Mouse (Mus musculus) CH12.LX (cell line): ENCODE measurements around the gene Cilp2. TPM values are rescaled to one million over a fixed set of nuclear protein-coding genes. Genes with fewer than 3 reads are reported as not detected.

Experiments
- DNase-seq: peaks from one replicate; pipeline ENCODE4 v3.0.0-alpha.2; 2013; ENCODE audit errors: extremely low read depth
- H3K27ac ChIP-seq: 2 replicates; pipeline ENCODE4 v1.5.1; 2012; ENCODE audit warnings: low read depth, mild to moderate bottlenecking, control low read depth, moderate library complexity; ENCODE audit not compliant: insufficient read depth
- H3K27me3 ChIP-seq: replicated peaks from 2 replicates; pipeline ENCODE3; 2012; ENCODE audit warnings: inconsistent platforms
- H3K36me3 ChIP-seq, 2 experiments: replicated peaks in 1 of 2; 2 replicates each; pipeline versions ENCODE3 to v1.6.1; 2012; ENCODE audit warnings: inconsistent platforms in 1 of 2, low read length in 1 of 2, mild to moderate bottlenecking in 1 of 2, mixed read lengths in 1 of 2, moderate library complexity in 1 of 2; ENCODE audit not compliant: control insufficient read depth in 1 of 2, insufficient read depth in 1 of 2
- H3K4me1 ChIP-seq, 2 experiments: 2 replicates each; pipeline ENCODE4 v1.6.1; 2012; ENCODE audit warnings: inconsistent platforms in 1 of 2, moderate library complexity in 1 of 2; ENCODE audit not compliant: insufficient read depth in 2 of 2, control insufficient read depth in 1 of 2
- H3K4me2 ChIP-seq: 2 replicates; pipeline ENCODE4 v1.6.1; 2012; ENCODE audit warnings: low read depth, mild to moderate bottlenecking, control low read depth; ENCODE audit not compliant: poor library complexity, insufficient read depth, severe bottlenecking
- H3K4me3 ChIP-seq, 3 experiments: fragments of 150-350 bp in 1 of 3; sonication (generic) in 1 of 3; replicated peaks in 1 of 3; 2 replicates each; pipeline versions ENCODE3 to v1.5.1; 2011 to 2012; ENCODE audit warnings: low read depth in 2 of 3, low read length in 2 of 3, mild to moderate bottlenecking in 2 of 3, moderate library complexity in 2 of 3, control low read depth in 1 of 3, improper control_type of control experiment in 1 of 3, inconsistent platforms in 1 of 3, mixed read lengths in 1 of 3; ENCODE audit not compliant: poor library complexity in 1 of 3
- H3K79me2 ChIP-seq: replicated peaks from 2 replicates; pipeline ENCODE4 v1.6.1; 2012; ENCODE audit warnings: mild to moderate bottlenecking, moderate library complexity; ENCODE audit not compliant: control insufficient read depth, poor library complexity, insufficient read depth, severe bottlenecking; ENCODE audit errors: extremely low read depth
- H3K9ac ChIP-seq: 2 replicates; pipeline ENCODE4 v1.6.1; 2012; ENCODE audit warnings: low read depth, mild to moderate bottlenecking, control low read depth, moderate library complexity; ENCODE audit not compliant: insufficient read depth
- H3K9me3 ChIP-seq: replicated peaks from 2 replicates; pipeline ENCODE3; 2012; ENCODE audit warnings: low read length, inconsistent platforms, mixed read lengths
- BHLHE40 ChIP-seq: IDR thresholded peaks from 2 replicates; pipeline ENCODE4 v1.6.1; 2011; ENCODE audit warnings: mild to moderate bottlenecking, low read depth, low read length, improper control_type of control experiment
- CHD1 ChIP-seq: IDR thresholded peaks from 2 replicates; pipeline ENCODE4 v1.6.1; 2012; ENCODE audit warnings: low read depth, low read length, improper control_type of control experiment, inconsistent platforms
- CTCF ChIP-seq, 2 experiments: IDR thresholded peaks in 1 of 2; conservative IDR thresholded peaks in 1 of 2; 2 replicates each; pipeline ENCODE4 v1.5.1; 2011 to 2012; ENCODE audit warnings: low read depth in 2 of 2, low read length in 2 of 2, improper control_type of control experiment in 1 of 2, inconsistent platforms in 1 of 2, mild to moderate bottlenecking in 1 of 2, moderate library complexity in 1 of 2
- E2F4 ChIP-seq: IDR thresholded peaks from 2 replicates; pipeline ENCODE4 v1.6.1; 2011; ENCODE audit warnings: low read depth, low read length, improper control_type of control experiment; ENCODE audit not compliant: insufficient replicate concordance
- IRF4 ChIP-seq: IDR thresholded peaks from 2 replicates; pipeline ENCODE4 v1.6.1; 2014; ENCODE audit warnings: low read depth, mild to moderate bottlenecking, inconsistent platforms, low read length, improper control_type of control experiment
- MAFK ChIP-seq: IDR thresholded peaks from 2 replicates; pipeline ENCODE4 v1.6.1; 2011; ENCODE audit warnings: low read length, improper control_type of control experiment; ENCODE audit not compliant: insufficient replicate concordance
- MEF2A ChIP-seq: IDR thresholded peaks from 2 replicates; pipeline ENCODE4 v1.6.1; 2014; ENCODE audit warnings: low read depth, mild to moderate bottlenecking, inconsistent platforms, low read length, improper control_type of control experiment, borderline replicate concordance
- MXI1 ChIP-seq: IDR thresholded peaks from 2 replicates; pipeline ENCODE4 v1.6.1; 2011; ENCODE audit warnings: mild to moderate bottlenecking, low read depth, low read length, improper control_type of control experiment
- MYC ChIP-seq: IDR thresholded peaks from 2 replicates; pipeline ENCODE4 v1.6.1; 2011; ENCODE audit warnings: low read depth, mild to moderate bottlenecking, improper control_type of control experiment, low read length
- NELFE ChIP-seq: IDR thresholded peaks from 2 replicates; pipeline ENCODE4 v1.6.1; 2011; ENCODE audit warnings: low read depth, low read length, improper control_type of control experiment
- NRF1 ChIP-seq: IDR thresholded peaks from 2 replicates; pipeline ENCODE4 v1.6.1; 2014; ENCODE audit warnings: low read depth, mild to moderate bottlenecking, inconsistent platforms, low read length, improper control_type of control experiment, moderate library complexity
- POLR2AphosphoS2 ChIP-seq: IDR thresholded peaks from 2 replicates; pipeline ENCODE4 v1.6.1; 2011; ENCODE audit warnings: low read depth, low read length, improper control_type of control experiment
- RCOR1 ChIP-seq: conservative IDR thresholded peaks from 2 replicates; pipeline ENCODE4 v1.6.1; 2012; ENCODE audit warnings: low read depth, mild to moderate bottlenecking, inconsistent platforms, low read length, improper control_type of control experiment
- TBP ChIP-seq: conservative IDR thresholded peaks from 2 replicates; pipeline ENCODE4 v1.6.1; 2011; ENCODE audit warnings: low read depth, low read length, improper control_type of control experiment
- UBTF ChIP-seq: IDR thresholded peaks from 2 replicates; pipeline ENCODE4 v1.6.1; 2012; ENCODE audit warnings: low read depth, mild to moderate bottlenecking, inconsistent platforms, low read length, improper control_type of control experiment, moderate library complexity
- USF1 ChIP-seq: IDR thresholded peaks from 2 replicates; pipeline ENCODE4 v1.6.1; 2014; ENCODE audit warnings: low read depth, mild to moderate bottlenecking, inconsistent platforms, low read length, improper control_type of control experiment
- USF2 ChIP-seq: conservative IDR thresholded peaks from 2 replicates; pipeline ENCODE4 v1.6.1; 2011; ENCODE audit warnings: low read depth, low read length, improper control_type of control experiment
- ZC3H11A ChIP-seq: IDR thresholded peaks from 2 replicates; pipeline ENCODE4 v1.6.1; 2012; ENCODE audit warnings: low read depth, mild to moderate bottlenecking, inconsistent platforms, low read length, improper control_type of control experiment
- ZMIZ1 ChIP-seq: IDR thresholded peaks from 2 replicates; pipeline ENCODE4 v1.6.1; 2012; ENCODE audit warnings: low read depth, mild to moderate bottlenecking, inconsistent platforms, low read length, improper control_type of control experiment
- ZNF384 ChIP-seq: IDR thresholded peaks from 2 replicates; pipeline ENCODE4 v1.6.1; 2012; ENCODE audit warnings: low read depth, low read length, improper control_type of control experiment, inconsistent platforms
- dilution Hi-C: fragments of 300-500 bp; cut with MboI; formaldehyde crosslinking; loops from 2 replicates; pipeline ENCODE4 v1.14.3; 2020; ENCODE audit warnings: low sequenced_read_pairs; ENCODE audit not compliant: extremely low pct_unique_long_range_greater_than_20kb, extremely low pct_ligation_motif_present
- in situ Hi-C: fragments of 300-500 bp; cut with MboI; formaldehyde crosslinking; loops from 3 replicates; pipeline ENCODE4 v1.14.3; 2019; ENCODE audit warnings: low sequenced_read_pairs, low pct_ligation_motif_present, low pct_unique_long_range_greater_than_20kb, mixed read lengths
- polyA plus RNA-seq: library from polyadenylated mRNA; unstranded; fragments of >175 nt; gene quantifications from 2 replicates; pipeline ENCODE4 v1.2.1, GENCODE M21; 2012; ENCODE audit warnings: low read depth; ENCODE audit not compliant: insufficient read length
- total RNA-seq, 2 experiments: library from RNA; depleted of rRNA; stranded (reverse); fragments of 300-350 nt in 1 of 2; fragments of >200 nt in 1 of 2; gene quantifications; 2 replicates each; pipeline ENCODE4 v1.2.3; 2012 to 2014

The Cilp2 gene
- total and polyA plus RNA-seq, 3 experiments, result 0.04 to 0.08 TPM; not detected in 1

- peak; percentile 80 for TF ChIP-seq NRF1
- TF ChIP-seq CTCF (conservative IDR thresholded peaks at IDR 0.05 in 1 of 2, IDR thresholded peaks at IDR 0.05 in 1 of 2; ENCODE audit: low read depth in 2 of 2, low read length in 2 of 2), result peak in 1 of 2 experiments; percentile 58; a peak in 2 of 4 replicates
- no peak for TF ChIP-seq CHD1
- peak; percentile 86 for TF ChIP-seq NELFE
- TF ChIP-seq RCOR1, result peak; percentile 89
- no peak for TF ChIP-seq USF2
- no peak for TF ChIP-seq UBTF
- TF ChIP-seq IRF4, result peak; percentile 54; the same call in 1 of the 2 replicates
- TF ChIP-seq POLR2AphosphoS2, result peak; percentile 96
- TF ChIP-seq, all 38 proteins: peak for 19
Measured at GRCm38 (mm10) chr8:69901484-69902162, 14.1 kb upstream of the Cilp2 start (continued).

GRCm38 (mm10) chr8:69900895-69901451 is 13.5 kb upstream of the Cilp2 start:
- H3K79me2 ChIP-seq, result peaks cover 42% of the 10 kb centered on the region
- peak overlapping the region; percentile 79 for H3K27ac ChIP-seq
- H3K36me3 ChIP-seq, result peaks cover 10 to 40% of the 10 kb centered on the region in 2 experiments
- peak; percentile 62 for TF ChIP-seq ZNF384
- TF ChIP-seq CHD1, result peak; percentile 31; the same call in 1 of the 2 replicates
- TF ChIP-seq MAFK, result no peak
- H3K4me2 ChIP-seq, result peak overlapping the region; percentile 62
- H3K27me3 ChIP-seq, result no peaks in the 10 kb centered on the region
- in situ Hi-C loops (no loop called here), dilution Hi-C loops (no loop called here)
- peaks cover 14 to 53% of the 10 kb centered on the region in 2 experiments for H3K4me1 ChIP-seq
- H3K9me3 ChIP-seq, result no peaks in the 10 kb centered on the region
- H3K9ac ChIP-seq, result peak overlapping the region; percentile 93
- H3K4me3 ChIP-seq, result peak overlapping the region; percentile 83 to 92 (median 88)
- DNase-seq, result no peak

GRCm38 (mm10) chr8:69899876-69900275 is 12.4 kb upstream of the Cilp2 start:
- in situ Hi-C loops (no loop called here), dilution Hi-C loops (no loop called here)
- no peak for DNase-seq
- no peak overlapping the region for H3K27ac ChIP-seq
- peaks cover 15 to 50% of the 10 kb centered on the region in 2 experiments for H3K36me3 ChIP-seq
- H3K79me2 ChIP-seq, result peaks cover 47% of the 10 kb centered on the region
- H3K27me3 ChIP-seq, result no peaks in the 10 kb centered on the region
- peaks cover 18 to 63% of the 10 kb centered on the region in 2 experiments for H3K4me1 ChIP-seq
- H3K9ac ChIP-seq, result 0 out of 2 replicates have a peak overlapping the region, but pooled peaks have one; percentile 93
- no peak overlapping the region for H3K4me3 ChIP-seq
- TF ChIP-seq E2F4, result no peak
- no peak for TF ChIP-seq BHLHE40
- TF ChIP-seq MYC, result no peak
- TF ChIP-seq ZC3H11A, result no peak
- no peak for TF ChIP-seq TBP
- TF ChIP-seq ZMIZ1, result no peak
- no peak for TF ChIP-seq MXI1
- no peak for TF ChIP-seq RCOR1
- no peak for TF ChIP-seq CTCF (conservative IDR thresholded peaks at IDR 0.05 in 1 of 2, IDR thresholded peaks at IDR 0.05 in 1 of 2; ENCODE audit: low read depth in 2 of 2, low read length in 2 of 2)
- no peak for TF ChIP-seq USF1
- no peak for TF ChIP-seq MEF2A
- 0 out of 2 replicates have a peak overlapping the region, but pooled peaks have one; percentile 24 for H3K4me2 ChIP-seq
- no peaks in the 10 kb centered on the region for H3K9me3 ChIP-seq
